Mouse (Mus musculus) liver, embryonic 11.5 days (tissue): ENCODE data around the gene Edrf1. TPM values are rescaled to one million over a fixed set of nuclear protein-coding genes. Genes with fewer than 3 reads are reported as not detected.

ENCODE experiments used
- ATAC-seq: fragments of 200-750 bp; cut with Nextera tagmentation; replicated peaks from 2 replicates; pipeline ENCODE4 v1.8.0; 2017; ENCODE audit warnings: moderate number of reproducible peaks, mild to moderate bottlenecking, moderate TSS enrichment, moderate library complexity; ENCODE audit not compliant: low FRiP score
- DNase-seq: peaks from one replicate; pipeline ENCODE4 v3.0.0-alpha.2; 2017; ENCODE audit warnings: low spot score
- H3K27ac ChIP-seq: fragments of 300-500 bp; sonication (generic); 2 replicates; pipeline ENCODE4 v1.5.1; 2014; ENCODE audit warnings: mild to moderate bottlenecking, low read depth, low read length, control low read depth
- H3K27me3 ChIP-seq: fragments of 300-500 bp; sonication (generic); replicated peaks from 2 replicates; pipeline ENCODE4 v1.6.1; 2014; ENCODE audit warnings: low read length, mixed read lengths; ENCODE audit not compliant: control insufficient read depth, insufficient read depth
- H3K36me3 ChIP-seq: fragments of 300-500 bp; sonication (generic); 2 replicates; pipeline ENCODE4 v1.6.1; 2014; ENCODE audit warnings: mild to moderate bottlenecking, low read length, moderate library complexity, mixed read lengths; ENCODE audit not compliant: control insufficient read depth, insufficient read depth
- H3K4me1 ChIP-seq: fragments of 300-500 bp; sonication (generic); replicated peaks from 2 replicates; pipeline ENCODE4 v1.6.1; 2014; ENCODE audit warnings: low read length, mixed read lengths; ENCODE audit not compliant: control insufficient read depth, insufficient read depth
- H3K4me2 ChIP-seq: fragments of 300-500 bp; sonication (generic); 2 replicates; pipeline ENCODE4 v1.6.1; 2014; ENCODE audit warnings: mild to moderate bottlenecking, control low read depth, moderate library complexity
- H3K4me3 ChIP-seq: fragments of 300-500 bp; sonication (generic); 2 replicates; pipeline ENCODE4 v1.5.1; 2014; ENCODE audit warnings: low read depth, low read length, control low read depth
- H3K9ac ChIP-seq: fragments of 300-500 bp; sonication (generic); 2 replicates; pipeline ENCODE4 v1.6.1; 2014; ENCODE audit warnings: low read depth, low read length, control low read depth
- H3K9me3 ChIP-seq: fragments of 300-500 bp; sonication (generic); 2 replicates; pipeline ENCODE4 v1.6.1; 2016; ENCODE audit warnings: low read length, inconsistent platforms, mixed read lengths; ENCODE audit not compliant: control insufficient read depth
- WGBS: fragments of 180-500 bp; shearing (Covaris S2); extraction: QIAGEN DNeasy Blood & Tissue Kit; methylation state at CpG from one replicate; pipeline ENCODE4 v1.1.7; 2014; 5-methylcytosine and 5-hydroxymethylcytosine counted together
- polyA plus RNA-seq: library from polyadenylated mRNA; unstranded; fragments of >200 nt; fragmentation: Nextera tagmentation; extraction: Ambion mirVana; gene quantifications from 2 replicates; pipeline ENCODE4 v1.2.1, GENCODE M21; 2014

Edrf1 gene
- polyA plus RNA-seq, 1 experiment from 2014 or later, result 24.4 TPM

GRCm38 (mm10) chr7:133634932-133635650 is 2.3 kb upstream of the Edrf1 start:
- no peak overlapping the region for H3K4me3 ChIP-seq
- no peaks in the 10 kb centered on the region for H3K36me3 ChIP-seq
- no peak overlapping the region for H3K27ac ChIP-seq
- no peak for DNase-seq
- 62% methylated on average over 10 of the region's 12 CpGs for WGBS
- H3K9me3 ChIP-seq, result no peaks in the 10 kb centered on the region
- H3K9ac ChIP-seq, result no peak overlapping the region
- no peaks in the 10 kb centered on the region; the same call in 1 of the 2 replicates for H3K4me1 ChIP-seq
- ATAC-seq, result no peak
- no peaks in the 10 kb centered on the region for H3K27me3 ChIP-seq
- H3K4me2 ChIP-seq, result no peak overlapping the region

GRCm38 (mm10) chr7:133636738-133637352 is 498 bp upstream of the Edrf1 start:
- Histone ChIP-seq H3K4me2 (peak overlapping the region; percentile 93), H3K4me3 (peak overlapping the region; percentile 98), H3K9ac (peak overlapping the region; percentile 74), H3K27ac (peak overlapping the region; percentile 80), H3K4me1 (no peaks in the 10 kb centered on the region; the same call in 1 of the 2 replicates), H3K27me3 (no peaks in the 10 kb centered on the region), H3K9me3 (no peaks in the 10 kb centered on the region), H3K36me3 (peaks cover 7% of the 10 kb centered on the region)
- 2% methylated on average over 21 of the region's 21 CpGs for WGBS
- ATAC-seq (peak; percentile 25), DNase-seq (peak; percentile 76)

GRCm38 (mm10) chr7:133638306-133638705 is 963 bp downstream of the Edrf1 start:
- Histone ChIP-seq H3K27ac (no peak overlapping the region), H3K36me3 (peaks cover 19% of the 10 kb centered on the region), H3K27me3 (no peaks in the 10 kb centered on the region), H3K9me3 (no peaks in the 10 kb centered on the region), H3K4me1 (no peaks in the 10 kb centered on the region; the same call in 1 of the 2 replicates), H3K4me3 (peak overlapping the region; percentile 98), H3K9ac (peak overlapping the region; percentile 92), H3K4me2 (peak overlapping the region; percentile 93)
- no peak for ATAC-seq
- DNase-seq, result no peak
- WGBS, result 5% methylated on average over 13 of the region's 13 CpGs

- Histone ChIP-seq H3K27ac (no peak overlapping the region), H3K9ac (peak overlapping the region; percentile 92; the same call in 1 of the 2 replicates), H3K4me3 (peak overlapping the region; percentile 98), H3K9me3 (no peaks in the 10 kb centered on the region), H3K4me1 (no peaks in the 10 kb centered on the region; the same call in 1 of the 2 replicates), H3K27me3 (no peaks in the 10 kb centered on the region), H3K4me2 (peak overlapping the region; percentile 93), H3K36me3 (peaks cover 24% of the 10 kb centered on the region)
- no peak for DNase-seq
- no peak for ATAC-seq
- 87% methylated on average over 13 of the region's 13 CpGs for WGBS
Observed at GRCm38 (mm10) chr7:133638821-133639220, 1.5 kb downstream of the Edrf1 start.

GRCm38 (mm10) chr7:133645716-133646115 is 8.4 kb downstream of the Edrf1 start:
- H3K4me1 ChIP-seq, result no peaks in the 10 kb centered on the region
- ATAC-seq (no peak), DNase-seq (no peak)
- no peak overlapping the region for H3K4me2 ChIP-seq
- no peak overlapping the region for H3K27ac ChIP-seq
- WGBS, result 92% methylated on average over 6 of the region's 6 CpGs
- peaks cover 49% of the 10 kb centered on the region for H3K36me3 ChIP-seq
- no peak overlapping the region for H3K4me3 ChIP-seq
- H3K9ac ChIP-seq, result no peak overlapping the region
- no peaks in the 10 kb centered on the region for H3K27me3 ChIP-seq
- H3K9me3 ChIP-seq, result no peaks in the 10 kb centered on the region

- ATAC-seq (no peak), DNase-seq (no peak)
- H3K4me2 ChIP-seq, result no peak overlapping the region
- WGBS, result 93% methylated on average over 1 of the region's 1 CpGs
- H3K4me1 ChIP-seq, result no peaks in the 10 kb centered on the region
- H3K27me3 ChIP-seq, result no peaks in the 10 kb centered on the region
- H3K27ac ChIP-seq, result no peak overlapping the region
- no peaks in the 10 kb centered on the region for H3K9me3 ChIP-seq
- no peak overlapping the region for H3K4me3 ChIP-seq
- no peak overlapping the region for H3K9ac ChIP-seq
- H3K36me3 ChIP-seq, result peaks cover 44% of the 10 kb centered on the region
Observed at GRCm38 (mm10) chr7:133662467-133662866, 25.1 kb downstream of the Edrf1 start.

GRCm38 (mm10) chr7:133669071-133669470 is 31.7 kb downstream of the Edrf1 start:
- H3K36me3 ChIP-seq, result peaks cover 31% of the 10 kb centered on the region; the same call in 1 of the 2 replicates
- H3K4me1 ChIP-seq, result no peaks in the 10 kb centered on the region
- no peak overlapping the region for H3K4me2 ChIP-seq
- no peak for ATAC-seq
- H3K9me3 ChIP-seq, result no peaks in the 10 kb centered on the region
- WGBS, result 90% methylated on average over 1 of the region's 1 CpGs
- H3K9ac ChIP-seq, result no peak overlapping the region
- no peaks in the 10 kb centered on the region for H3K27me3 ChIP-seq
- no peak overlapping the region for H3K27ac ChIP-seq
- H3K4me3 ChIP-seq, result no peak overlapping the region
- no peak for DNase-seq

- WGBS, result 90% methylated on average over 9 of the region's 9 CpGs
- ATAC-seq (no peak), DNase-seq (no peak)
- no peak overlapping the region for H3K9ac ChIP-seq
- H3K9me3 ChIP-seq, result no peaks in the 10 kb centered on the region
- H3K4me1 ChIP-seq, result no peaks in the 10 kb centered on the region
- H3K36me3 ChIP-seq, result peaks cover 28% of the 10 kb centered on the region; the same call in 1 of the 2 replicates
- no peak overlapping the region for H3K4me3 ChIP-seq
- no peak overlapping the region for H3K4me2 ChIP-seq
- H3K27ac ChIP-seq, result no peak overlapping the region
- H3K27me3 ChIP-seq, result no peaks in the 10 kb centered on the region
Observed at GRCm38 (mm10) chr7:133669946-133670345, 32.6 kb downstream of the Edrf1 start.
